Mouse (Mus musculus) embryonic facial prominence, embryonic 14.5 days (tissue): ENCODE measurements around the gene Pcca. TPM values are rescaled to one million over a fixed set of nuclear protein-coding genes. Genes with fewer than 3 reads are reported as not detected.

Experiments
- ATAC-seq: fragments of 200-750 bp; cut with Nextera tagmentation; 2 replicates; pipeline ENCODE4 v1.8.0; 2017; ENCODE audit warnings: low read depth, moderate number of reproducible peaks, moderate TSS enrichment
- DNase-seq: peaks from one replicate; pipeline ENCODE4 v3.0.0-alpha.2; 2015; ENCODE audit warnings: low spot score
- H3K27ac ChIP-seq: fragments of 300-500 bp; sonication (generic); replicated peaks from 2 replicates; pipeline ENCODE4 v1.5.1; 2014; ENCODE audit warnings: low read depth, mild to moderate bottlenecking, low read length, moderate library complexity
- H3K27me3 ChIP-seq: fragments of 300-500 bp; sonication (generic); replicated peaks from 2 replicates; pipeline ENCODE4 v1.6.1; 2014; ENCODE audit warnings: low read length; ENCODE audit not compliant: control insufficient read depth, insufficient read depth
- H3K36me3 ChIP-seq: fragments of 300-500 bp; sonication (generic); 2 replicates; pipeline ENCODE4 v1.6.1; 2014; ENCODE audit warnings: low read length, mixed read lengths; ENCODE audit not compliant: control insufficient read depth, insufficient read depth
- H3K4me1 ChIP-seq: fragments of 300-500 bp; sonication (generic); 2 replicates; pipeline ENCODE4 v1.6.1; 2014; ENCODE audit warnings: antibody characterized with exemption, low read length; ENCODE audit not compliant: control insufficient read depth, insufficient read depth
- H3K4me2 ChIP-seq: fragments of 300-500 bp; sonication (generic); 2 replicates; pipeline ENCODE4 v1.6.1; 2014; ENCODE audit warnings: low read depth, mild to moderate bottlenecking, low read length, moderate library complexity, mixed read lengths
- H3K4me3 ChIP-seq: fragments of 300-500 bp; sonication (generic); 2 replicates; pipeline ENCODE4 v1.5.1; 2014; ENCODE audit warnings: low read depth, mild to moderate bottlenecking, low read length
- H3K9ac ChIP-seq: fragments of 300-500 bp; sonication (generic); 2 replicates; pipeline ENCODE4 v1.6.1; 2014; ENCODE audit warnings: low read depth, mild to moderate bottlenecking, low read length, moderate library complexity, mixed read lengths
- H3K9me3 ChIP-seq: fragments of 300-500 bp; sonication (generic); 2 replicates; pipeline ENCODE4 v1.6.1; 2016; ENCODE audit warnings: low read length; ENCODE audit not compliant: control insufficient read depth
- WGBS: fragments of 180-500 bp; shearing (Covaris S2); extraction: QIAGEN DNeasy Blood & Tissue Kit; methylation state at CpG from one replicate; pipeline ENCODE4 v1.1.7; 2014; 5-methylcytosine and 5-hydroxymethylcytosine counted together
- polyA plus RNA-seq: library from polyadenylated mRNA; unstranded; fragments of >200 nt; fragmentation: Nextera tagmentation; extraction: Ambion mirVana; gene quantifications from 2 replicates; pipeline ENCODE4 v1.2.1, GENCODE M21; 2014

Gene Pcca
- polyA plus RNA-seq, 1 experiment from 2014 or later = 23.1 TPM

- 3% methylated on average over 31 of the region's 51 CpGs for WGBS
- Histone ChIP-seq H3K27me3 (peaks cover 67% of the 10 kb centered on the region), H3K4me2 (peak within 1 kb of the TSS; percentile 44), H3K4me3 (peak within 1 kb of the TSS; percentile 30), H3K9ac (no peak within 1 kb of the TSS), H3K9me3 (0 out of 2 replicates have a peak, but pooled peaks cover 3% of the 10 kb centered on the region), H3K27ac (no peak within 1 kb of the TSS), H3K36me3 (no peaks in the 10 kb centered on the region), H3K4me1 (no peaks in the 10 kb centered on the region)
- ATAC-seq = peak; percentile 62
- no peak for DNase-seq
Measured at GRCm38 (mm10) chr14:122490441-122491328, 43.4 kb upstream of the Pcca start, which contains the start of gene Gm10837. Gene Gm10837 (plus strand): TSS chr14:122490586.

- no peak for ATAC-seq
Measured at GRCm38 (mm10) chr14:122491521-122491920, 42.6 kb upstream of the Pcca start.

GRCm38 (mm10) chr14:122492015-122492414, 42.1 kb upstream of the Pcca start:
- Histone ChIP-seq H3K36me3 (no peaks in the 10 kb centered on the region), H3K9ac (no peak overlapping the region), H3K4me3 (no peak overlapping the region), H3K27ac (no peak overlapping the region), H3K4me2 (no peak overlapping the region), H3K4me1 (no peaks in the 10 kb centered on the region), H3K27me3 (peaks cover 54% of the 10 kb centered on the region), H3K9me3 (0 out of 2 replicates have a peak, but pooled peaks cover 3% of the 10 kb centered on the region)
- DNase-seq = no peak
- 61% methylated on average over 1 of the region's 1 CpGs for WGBS
- no peak for ATAC-seq

More at GRCm38 (mm10) chr14:122491521-122491920, 42.6 kb upstream of the Pcca start:
- 73% methylated on average over 6 of the region's 6 CpGs for WGBS
- Histone ChIP-seq H3K36me3 (no peaks in the 10 kb centered on the region), H3K27ac (no peak overlapping the region), H3K9ac (no peak overlapping the region), H3K27me3 (peaks cover 58% of the 10 kb centered on the region), H3K4me3 (no peak overlapping the region), H3K4me2 (no peak overlapping the region), H3K4me1 (no peaks in the 10 kb centered on the region), H3K9me3 (0 out of 2 replicates have a peak, but pooled peaks cover 3% of the 10 kb centered on the region)
- DNase-seq = no peak

GRCm38 (mm10) chr14:122509058-122509457, 25.1 kb upstream of the Pcca start:
- Histone ChIP-seq H3K9ac (no peak overlapping the region), H3K4me2 (no peak overlapping the region), H3K4me3 (no peak overlapping the region), H3K9me3 (no peaks in the 10 kb centered on the region), H3K4me1 (no peaks in the 10 kb centered on the region), H3K27me3 (no peaks in the 10 kb centered on the region), H3K27ac (no peak overlapping the region), H3K36me3 (no peaks in the 10 kb centered on the region)
- no peak for ATAC-seq
- DNase-seq = no peak
- 7% methylated on average over 2 of the region's 2 CpGs for WGBS

GRCm38 (mm10) chr14:122511519-122511918, 22.6 kb upstream of the Pcca start:
- DNase-seq (no peak), ATAC-seq (no peak)
- H3K4me3 ChIP-seq = no peak overlapping the region
- WGBS = 60% methylated on average over 3 of the region's 3 CpGs
- H3K36me3 ChIP-seq = no peaks in the 10 kb centered on the region
- H3K27me3 ChIP-seq = no peaks in the 10 kb centered on the region
- no peak overlapping the region for H3K4me2 ChIP-seq
- H3K9me3 ChIP-seq = no peaks in the 10 kb centered on the region
- no peak overlapping the region for H3K9ac ChIP-seq
- no peaks in the 10 kb centered on the region for H3K4me1 ChIP-seq
- H3K27ac ChIP-seq = no peak overlapping the region

GRCm38 (mm10) chr14:122513511-122514036, 20.6 kb upstream of the Pcca start:
- H3K27me3 ChIP-seq = no peaks in the 10 kb centered on the region
- no peak overlapping the region for H3K4me3 ChIP-seq
- H3K27ac ChIP-seq = no peak overlapping the region
- H3K9ac ChIP-seq = no peak overlapping the region
- no peaks in the 10 kb centered on the region for H3K36me3 ChIP-seq
- 75% methylated on average over 1 of the region's 1 CpGs for WGBS
- ATAC-seq = no peak
- H3K9me3 ChIP-seq = no peaks in the 10 kb centered on the region
- peak; percentile 44 for DNase-seq
- H3K4me2 ChIP-seq = no peak overlapping the region
- no peaks in the 10 kb centered on the region for H3K4me1 ChIP-seq

GRCm38 (mm10) chr14:122528475-122528874, 5.6 kb upstream of the Pcca start:
- no peaks in the 10 kb centered on the region for H3K4me1 ChIP-seq
- ATAC-seq (no peak), DNase-seq (no peak)
- H3K27me3 ChIP-seq = no peaks in the 10 kb centered on the region
- H3K9me3 ChIP-seq = 0 out of 2 replicates have a peak, but pooled peaks cover 6% of the 10 kb centered on the region
- H3K27ac ChIP-seq = no peak overlapping the region
- whole genome bisulfite sequencing = 76% methylated on average over 4 of the region's 4 CpGs
- no peak overlapping the region for H3K9ac ChIP-seq
- no peak overlapping the region for H3K4me2 ChIP-seq
- no peak overlapping the region for H3K4me3 ChIP-seq
- no peaks in the 10 kb centered on the region for H3K36me3 ChIP-seq

- no peak for ATAC-seq
Measured at GRCm38 (mm10) chr14:122535986-122536385, 1.9 kb downstream of the Pcca start.

More at GRCm38 (mm10) chr14:122535986-122536385, 1.9 kb downstream of the Pcca start:
- H3K9me3 ChIP-seq = no peaks in the 10 kb centered on the region
- no peak overlapping the region for H3K4me2 ChIP-seq
- DNase-seq = no peak
- H3K4me3 ChIP-seq = no peak overlapping the region
- H3K27ac ChIP-seq = no peak overlapping the region
- no peaks in the 10 kb centered on the region for H3K27me3 ChIP-seq
- no peak overlapping the region for H3K9ac ChIP-seq
- WGBS = 84% methylated on average over 1 of the region's 1 CpGs
- no peaks in the 10 kb centered on the region for H3K36me3 ChIP-seq
- H3K4me1 ChIP-seq = peaks cover 10% of the 10 kb centered on the region; the same call in 1 of the 2 replicates
